10 mouse cellular contexts compared by ENCODE assay signal in genomic region chr9:37782766-37783260, GRCm38 (mm10). TPM values are rescaled to one million over a fixed set of nuclear protein-coding genes. Genes with fewer than 3 reads are reported as not detected.
DNase-seq lines count a peak whose midpoint lies in the region; ATAC-seq and TF ChIP-seq lines count a peak whose summit lies in the region.
"Had no signal": no experiment of that assay in that cellular context is flagged by ENCODE, and none has a peak within 500 bp of the region (broad histone marks: within the 10 kb centered on the region; RNA-seq: fewer than 3 reads in every experiment).

No protein-coding gene starts in this region.

- no peaks in the 10 kb centered on the region for H3K36me3 ChIP-seq in forebrain, embryonic 12.5 days (replicated peaks)
- no peaks in the 10 kb centered on the region for H3K36me3 ChIP-seq in hindbrain, postnatal 0 days (ENCODE audit: insufficient read depth, low read length)
- H3K36me3 ChIP-seq in liver, adult 2 months (ENCODE audit: control insufficient read depth, insufficient read depth, low read length), result no peaks in the 10 kb centered on the region
- H3K36me3 ChIP-seq: G1E had no signal

- ATAC-seq in forebrain, embryonic 12.5 days (ENCODE audit: low FRiP score), result peak; percentile 90
- peak; percentile 91 for ATAC-seq in hindbrain, postnatal 0 days

- peak; percentile 12 for DNase-seq in gastrocnemius, postnatal 14 days
- DNase-seq in gastrocnemius, postnatal 4 days (ENCODE audit: low spot score in 2 of 2), result no peak
- peak; percentile 68 for DNase-seq in R1 (ENCODE audit: low read depth, low spot score)
- peak; percentile 57 for DNase-seq in hindbrain, postnatal 0 days (ENCODE audit: low spot score)
- peak; percentile 67 for DNase-seq in liver, adult 2 months (ENCODE audit: extremely low read depth, low read depth, low spot score)
- DNase-seq in retina, embryonic 14.5 days (ENCODE audit: low spot score), result peak; percentile 22
- DNase-seq in spleen, postnatal 4 days (ENCODE audit: low spot score in 2 of 2), result no peak

- H3K4me1 ChIP-seq in forebrain, embryonic 12.5 days, result peaks cover 7% of the 10 kb centered on the region
- peaks cover 5% of the 10 kb centered on the region; the same call in 1 of the 2 replicates for H3K4me1 ChIP-seq in hindbrain, postnatal 0 days (ENCODE audit: insufficient read depth, low read length)
- peaks cover 2% of the 10 kb centered on the region; the same call in 1 of the 2 replicates for H3K4me1 ChIP-seq in liver, adult 2 months (ENCODE audit: control insufficient read depth, insufficient read depth, low read length)

- no peaks in the 10 kb centered on the region for H3K27me3 ChIP-seq in forebrain, embryonic 12.5 days
- no peaks in the 10 kb centered on the region for H3K27me3 ChIP-seq in hindbrain, postnatal 0 days (ENCODE audit: insufficient read depth, low read length)
- H3K27me3 ChIP-seq in liver, adult 2 months (ENCODE audit: control insufficient read depth, insufficient read depth, low read length), result no peaks in the 10 kb centered on the region

- H3K4me3 ChIP-seq in forebrain, embryonic 12.5 days (replicated peaks), result peak overlapping the region; percentile 23
- peak overlapping the region; percentile 23 for H3K4me3 ChIP-seq in hindbrain, postnatal 0 days (ENCODE audit: low read length)
- peak overlapping the region; percentile 31; the same call in 1 of the 2 replicates for H3K4me3 ChIP-seq in liver, adult 2 months (ENCODE audit: insufficient read depth, low read depth, low read length)

- H3K79me2 ChIP-seq in liver, adult 2 months (ENCODE audit: control insufficient read depth, insufficient read depth, low read length), result no peaks in the 10 kb centered on the region

- intact Hi-C loops in gastrocnemius, postnatal 14 days (cut with DNase I; ENCODE audit: low total_unique reads), result no loop called here

- no peak for TF ChIP-seq POLR2A in liver, adult 2 months (IDR thresholded peaks at IDR 0.05; ENCODE audit: extremely low read depth, insufficient read depth, low read length)

- no peak for TF ChIP-seq CTCF in hindbrain, postnatal 0 days (IDR thresholded peaks at IDR 0.05; ENCODE audit: low read depth)
- no peak for TF ChIP-seq CTCF in liver, adult 2 months (IDR thresholded peaks at IDR 0.05; ENCODE audit: low read depth, low read length)

- peak overlapping the region; percentile 82 for H3K27ac ChIP-seq in forebrain, embryonic 12.5 days
- H3K27ac ChIP-seq in hindbrain, postnatal 0 days, result peak overlapping the region; percentile 46; the same call in 1 of the 2 replicates
- H3K27ac ChIP-seq in liver, adult 2 months (replicated peaks; ENCODE audit: insufficient read depth, low read depth, low read length), result no peak overlapping the region

- no peaks in the 10 kb centered on the region for H3K9me3 ChIP-seq in forebrain, embryonic 12.5 days
- no peaks in the 10 kb centered on the region for H3K9me3 ChIP-seq in hindbrain, postnatal 0 days (ENCODE audit: low read length)
- H3K9me3 ChIP-seq: G1E had no signal

- peak overlapping the region; percentile 49; the same call in 1 of the 2 replicates for H3K9ac ChIP-seq in forebrain, embryonic 12.5 days
- no peak overlapping the region; the same call in 1 of the 2 replicates for H3K9ac ChIP-seq in hindbrain, postnatal 0 days (replicated peaks; ENCODE audit: low read length)
- H3K9ac ChIP-seq in liver, adult 2 months (ENCODE audit: low read depth, low read length), result peak overlapping the region; percentile 38; the same call in 1 of the 2 replicates

- H3K4me2 ChIP-seq in forebrain, embryonic 12.5 days, result peak overlapping the region; percentile 48
- peak overlapping the region; percentile 58 for H3K4me2 ChIP-seq in hindbrain, postnatal 0 days (ENCODE audit: low read depth, low read length)

- 2% methylated on average over 7 of the region's 7 CpGs for WGBS in forebrain, embryonic 12.5 days
- 1% methylated on average over 7 of the region's 7 CpGs for WGBS in hindbrain, postnatal 0 days
- 4% methylated on average over 7 of the region's 7 CpGs for WGBS in liver, adult 2 months

RNA-seq across cellular contexts. Expression of gene Olfr875, which starts 11.2 kb away (rescaled TPM):
- not detected for total RNA-seq in gastrocnemius, postnatal 14 days (2021)
- total RNA-seq in gastrocnemius, postnatal 4 days (2021), result not detected
- polyA plus RNA-seq in forebrain, embryonic 12.5 days (2016; fragmentation: Nextera tagmentation; extraction: Ambion mirVana), result not detected in 2 replicates
- not detected in 2 replicates for total RNA-seq in hindbrain, postnatal 0 days (2014; rRNA removed)
- polyA plus RNA-seq in hindbrain, postnatal 0 days (2015; fragmentation: Nextera tagmentation; extraction: Ambion mirVana), result not detected in 2 replicates
- total RNA-seq in liver, adult 2 months (2014; rRNA removed), result not detected in 2 replicates
- not detected in 2 replicates for polyA plus RNA-seq in liver, adult 2 months (2012; rRNA removed)
- total RNA-seq: G1E had no signal
- polyA plus RNA-seq: G1E; large intestine, adult 2 months had no signal

RNA-seq across cellular contexts. Expression of gene Olfr876, which starts 20.0 kb away (rescaled TPM):
- not detected for total RNA-seq in gastrocnemius, postnatal 14 days (2021)
- not detected for total RNA-seq in gastrocnemius, postnatal 4 days (2021)
- not detected in 2 replicates for polyA plus RNA-seq in forebrain, embryonic 12.5 days (2016; fragmentation: Nextera tagmentation; extraction: Ambion mirVana)
- total RNA-seq in hindbrain, postnatal 0 days (2014; rRNA removed), result not detected in 2 replicates
- not detected in 2 replicates for polyA plus RNA-seq in hindbrain, postnatal 0 days (2015; fragmentation: Nextera tagmentation; extraction: Ambion mirVana)
- not detected in 2 replicates for total RNA-seq in liver, adult 2 months (2014; rRNA removed)
- not detected in 2 replicates for polyA plus RNA-seq in liver, adult 2 months (2012; rRNA removed)
- polyA plus RNA-seq: G1E; large intestine, adult 2 months had no signal

RNA-seq across cellular contexts. Expression of gene Olfr874, which starts 37.9 kb away (rescaled TPM):
- total RNA-seq in gastrocnemius, postnatal 14 days (2021), result not detected
- not detected for total RNA-seq in gastrocnemius, postnatal 4 days (2021)
- not detected in 2 replicates for polyA plus RNA-seq in forebrain, embryonic 12.5 days (2016; fragmentation: Nextera tagmentation; extraction: Ambion mirVana)
- 0.58 TPM in 1 of 2 replicates, not detected in the other for total RNA-seq in hindbrain, postnatal 0 days (2014; rRNA removed)
- polyA plus RNA-seq in hindbrain, postnatal 0 days (2015; fragmentation: Nextera tagmentation; extraction: Ambion mirVana), result not detected in 2 replicates
- not detected in 2 replicates for total RNA-seq in liver, adult 2 months (2014; rRNA removed)
- not detected in 2 replicates for polyA plus RNA-seq in liver, adult 2 months (2012; rRNA removed)
- polyA plus RNA-seq: G1E; large intestine, adult 2 months had no signal

Comparison
In these comparisons a context has a peak if more than half of its experiments do, and no peak if none do; other contexts are left out.
1. DNase-seq: peak in gastrocnemius, postnatal 14 days (single experiment), R1 (single experiment), hindbrain, postnatal 0 days (single experiment), liver, adult 2 months (single experiment) and retina, embryonic 14.5 days (single experiment); none in gastrocnemius, postnatal 4 days (0 of 2) and spleen, postnatal 4 days (0 of 2).
2. Peak in every context shown above with its lines, with median percentiles within 50 percentile points of each other: H3K4me3 ChIP-seq.